Mouse (Mus musculus): ENCODE measurements around the gene Ubl3. TPM values are rescaled to one million over a fixed set of nuclear protein-coding genes. Genes with fewer than 3 reads are reported as not detected.

Ubl3 gene
- polyA plus RNA-seq, 1 experiment from 2014 or later, result 76.6 TPM

DNA sequence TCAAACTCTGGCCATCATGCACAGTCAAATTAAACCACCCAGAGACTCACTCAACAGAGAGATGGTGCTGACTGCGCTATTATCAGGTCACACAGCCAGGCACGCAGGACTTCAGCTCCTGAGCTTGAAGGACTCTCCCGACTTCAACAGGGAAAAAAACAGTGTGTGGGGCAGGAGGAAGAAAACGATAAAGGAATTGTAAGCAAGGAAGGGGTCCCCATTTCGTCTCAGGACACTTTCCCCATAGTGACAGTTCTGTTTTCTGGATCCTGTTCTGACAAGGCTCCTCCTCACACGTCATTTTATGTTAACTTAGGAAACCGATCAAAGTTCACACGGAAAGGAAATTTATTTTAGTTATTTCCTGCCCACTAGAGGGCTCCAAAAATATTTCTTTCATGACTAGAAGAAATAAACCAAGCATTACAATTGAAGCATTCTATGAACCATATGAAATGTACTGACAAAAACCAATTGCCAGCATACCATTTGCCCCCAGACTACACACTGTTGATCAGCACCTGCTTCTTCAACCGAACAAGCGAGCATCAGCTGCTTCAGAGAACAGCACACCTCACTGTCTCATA is 4.6 kb downstream of the Ubl3 start:
- H3K4me1 ChIP-seq (replicated peaks; ENCODE audit: control insufficient read depth, insufficient read depth, low read length), result peaks cover 7% of the 10 kb centered on the region
- H3K9me3 ChIP-seq (ENCODE audit: control insufficient read depth, low read length), result no peaks in the 10 kb centered on the region
- no peaks in the 10 kb centered on the region for H3K27me3 ChIP-seq (ENCODE audit: control insufficient read depth, insufficient read depth, low read length)
- DNase-seq (ENCODE audit: low spot score) (peak; percentile 39), ATAC-seq (ENCODE audit: low FRiP score) (no peak)
- H3K36me3 ChIP-seq (ENCODE audit: control insufficient read depth, insufficient read depth, low read length), result no peaks in the 10 kb centered on the region
- H3K4me2 ChIP-seq (replicated peaks; ENCODE audit: low read depth, low read length), result no peak overlapping the region
- H3K4me3 ChIP-seq (ENCODE audit: low read depth, low read length), result no peak overlapping the region
- no peak overlapping the region for H3K27ac ChIP-seq (ENCODE audit: low read depth, low read length)
- WGBS, result 53% methylated on average over 10 of the region's 10 CpGs
- no peak overlapping the region for H3K9ac ChIP-seq (ENCODE audit: low read depth, low read length)

DNA sequence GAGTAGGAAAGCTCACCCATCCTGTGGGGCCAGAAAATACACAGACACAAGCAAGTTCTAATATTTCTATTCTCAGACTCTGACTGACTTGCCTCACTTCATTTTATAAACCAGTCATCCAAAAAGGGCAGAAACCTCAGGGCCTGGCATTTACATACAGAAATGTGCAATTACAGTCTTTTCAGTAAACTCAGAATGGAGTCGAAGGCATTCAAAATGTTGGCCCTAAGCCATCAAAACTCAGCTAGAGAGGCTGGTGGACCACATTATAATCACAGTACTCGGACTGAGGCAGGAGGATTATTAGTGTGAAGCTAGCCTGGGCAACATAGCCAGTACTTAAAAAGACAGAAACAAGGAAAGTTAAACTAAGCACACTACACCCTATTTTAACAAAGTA is 5.6 kb downstream of the Ubl3 start:
- ATAC-seq (ENCODE audit: low FRiP score), result no peak
- Histone ChIP-seq H3K36me3 (ENCODE audit: control insufficient read depth, insufficient read depth, low read length) (no peaks in the 10 kb centered on the region), H3K27ac (ENCODE audit: low read depth, low read length) (no peak overlapping the region), H3K9ac (ENCODE audit: low read depth, low read length) (no peak overlapping the region), H3K4me2 (replicated peaks; ENCODE audit: low read depth, low read length) (no peak overlapping the region), H3K4me3 (ENCODE audit: low read depth, low read length) (no peak overlapping the region), H3K9me3 (ENCODE audit: control insufficient read depth, low read length) (no peaks in the 10 kb centered on the region), H3K27me3 (ENCODE audit: control insufficient read depth, insufficient read depth, low read length) (no peaks in the 10 kb centered on the region), H3K4me1 (replicated peaks; ENCODE audit: control insufficient read depth, insufficient read depth, low read length) (peaks cover 7% of the 10 kb centered on the region)
- no peak for DNase-seq (ENCODE audit: low spot score)
- 75% methylated on average over 2 of the region's 2 CpGs for WGBS

DNA sequence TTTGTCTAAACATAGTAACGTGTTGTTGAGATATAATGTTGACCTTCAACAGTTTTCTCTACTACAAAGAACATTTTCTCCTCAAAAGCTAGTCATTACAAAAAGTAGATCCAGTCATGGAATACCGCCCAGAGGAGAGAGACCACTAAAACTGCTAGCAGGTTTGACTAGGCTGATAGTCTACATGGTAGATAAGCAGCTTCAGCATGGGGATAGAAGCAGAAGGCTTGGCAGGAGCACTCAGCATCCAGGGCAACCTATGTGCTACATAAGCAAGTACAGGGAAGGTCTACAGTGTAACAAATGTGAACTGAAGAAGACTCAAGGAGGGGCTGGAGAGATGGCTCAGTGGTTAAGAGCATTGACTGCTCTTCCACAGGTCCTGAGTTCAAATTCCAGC is 7.9 kb downstream of the Ubl3 start:
- Histone ChIP-seq H3K27ac (ENCODE audit: low read depth, low read length) (no peak overlapping the region), H3K36me3 (ENCODE audit: control insufficient read depth, insufficient read depth, low read length) (no peaks in the 10 kb centered on the region), H3K4me1 (replicated peaks; ENCODE audit: control insufficient read depth, insufficient read depth, low read length) (peaks cover 4% of the 10 kb centered on the region), H3K27me3 (ENCODE audit: control insufficient read depth, insufficient read depth, low read length) (no peaks in the 10 kb centered on the region), H3K4me2 (replicated peaks; ENCODE audit: low read depth, low read length) (no peak overlapping the region), H3K4me3 (ENCODE audit: low read depth, low read length) (no peak overlapping the region), H3K9me3 (ENCODE audit: control insufficient read depth, low read length) (no peaks in the 10 kb centered on the region), H3K9ac (ENCODE audit: low read depth, low read length) (no peak overlapping the region)
- DNase-seq (ENCODE audit: low spot score), result no peak
- 98% methylated on average over 2 of the region's 2 CpGs for WGBS
- no peak for ATAC-seq (ENCODE audit: low FRiP score)

DNA sequence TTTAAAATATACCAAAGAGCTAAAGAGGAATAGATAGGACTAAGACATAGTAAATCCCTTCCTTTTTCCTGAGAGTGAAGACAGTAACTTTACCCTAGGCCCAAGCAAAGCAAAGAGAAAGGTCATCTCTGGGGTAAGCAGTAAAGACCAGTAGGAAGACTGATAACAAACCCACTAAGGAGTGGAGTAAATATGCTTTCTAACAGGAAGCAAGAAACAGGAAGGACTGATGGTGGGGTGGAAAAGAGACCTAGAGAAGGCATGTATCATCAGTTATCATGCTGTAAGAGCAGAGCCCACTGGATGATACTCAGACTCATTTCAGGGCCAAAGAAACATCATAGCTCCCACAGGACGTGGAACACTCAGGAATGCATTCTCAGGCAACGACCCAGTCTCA is 10.4 kb downstream of the Ubl3 start:
- Histone ChIP-seq H3K27ac (ENCODE audit: low read depth, low read length) (no peak overlapping the region), H3K36me3 (ENCODE audit: control insufficient read depth, insufficient read depth, low read length) (no peaks in the 10 kb centered on the region)
- WGBS, result 56% methylated on average over 2 of the region's 2 CpGs

DNA sequence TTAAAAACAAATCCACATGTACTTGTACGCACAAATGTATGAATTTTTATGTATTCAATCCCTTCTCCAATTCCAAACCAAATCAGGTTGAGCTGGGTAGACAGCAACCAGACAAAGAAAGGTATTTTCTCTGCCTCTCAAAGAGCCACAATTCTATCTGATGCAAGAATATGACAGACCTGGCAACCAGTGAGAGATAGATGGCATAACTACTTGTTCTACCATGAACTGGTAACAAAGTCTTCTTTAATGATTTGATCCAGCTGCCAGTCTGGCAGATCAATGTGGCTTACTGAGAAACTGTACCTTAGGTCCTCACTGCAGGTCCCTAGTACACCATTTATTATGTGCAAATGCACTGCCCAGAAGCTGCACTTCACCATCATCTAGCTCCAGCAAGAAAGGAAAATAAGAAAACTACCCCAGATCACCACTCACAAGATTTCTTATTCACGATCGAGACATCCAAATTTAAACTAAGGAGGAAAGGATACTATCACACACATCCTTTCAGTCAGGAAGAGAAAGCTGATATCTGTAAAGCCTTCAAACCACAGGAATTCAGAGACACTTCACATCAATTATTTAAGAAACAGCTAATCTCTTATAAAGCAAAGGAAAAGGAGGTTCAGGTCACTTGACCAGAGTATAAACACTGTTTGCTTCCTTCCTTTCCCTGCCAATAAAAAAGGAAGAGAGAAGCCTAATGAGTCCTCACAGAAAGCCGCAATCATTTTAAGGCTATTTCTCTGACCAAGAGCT is 16.7 kb downstream of the Ubl3 start:
- H3K4me1 ChIP-seq (replicated peaks; ENCODE audit: control insufficient read depth, insufficient read depth, low read length), result 0 out of 2 replicates have a peak, but pooled peaks cover 2% of the 10 kb centered on the region
- H3K4me2 ChIP-seq (replicated peaks; ENCODE audit: low read depth, low read length), result no peak overlapping the region
- no peaks in the 10 kb centered on the region for H3K9me3 ChIP-seq (ENCODE audit: control insufficient read depth, low read length)
- no peak overlapping the region for H3K9ac ChIP-seq (ENCODE audit: low read depth, low read length)
- H3K27ac ChIP-seq (ENCODE audit: low read depth, low read length), result no peak overlapping the region
- H3K36me3 ChIP-seq (ENCODE audit: control insufficient read depth, insufficient read depth, low read length), result no peaks in the 10 kb centered on the region
- WGBS, result 86% methylated on average over 4 of the region's 4 CpGs
- no peak for DNase-seq (ENCODE audit: low spot score)
- no peaks in the 10 kb centered on the region for H3K27me3 ChIP-seq (ENCODE audit: control insufficient read depth, insufficient read depth, low read length)
- no peak overlapping the region for H3K4me3 ChIP-seq (ENCODE audit: low read depth, low read length)
- no peak for ATAC-seq (ENCODE audit: low FRiP score)

More for the DNA sequence above, 10.4 kb downstream of the Ubl3 start:
- Histone ChIP-seq H3K4me2 (replicated peaks; ENCODE audit: low read depth, low read length) (no peak overlapping the region), H3K9ac (ENCODE audit: low read depth, low read length) (no peak overlapping the region), H3K4me1 (replicated peaks; ENCODE audit: control insufficient read depth, insufficient read depth, low read length) (no peaks in the 10 kb centered on the region), H3K27me3 (ENCODE audit: control insufficient read depth, insufficient read depth, low read length) (no peaks in the 10 kb centered on the region), H3K9me3 (ENCODE audit: control insufficient read depth, low read length) (no peaks in the 10 kb centered on the region), H3K4me3 (ENCODE audit: low read depth, low read length) (no peak overlapping the region)
- DNase-seq (ENCODE audit: low spot score), result no peak
- ATAC-seq (ENCODE audit: low FRiP score), result no peak

DNA sequence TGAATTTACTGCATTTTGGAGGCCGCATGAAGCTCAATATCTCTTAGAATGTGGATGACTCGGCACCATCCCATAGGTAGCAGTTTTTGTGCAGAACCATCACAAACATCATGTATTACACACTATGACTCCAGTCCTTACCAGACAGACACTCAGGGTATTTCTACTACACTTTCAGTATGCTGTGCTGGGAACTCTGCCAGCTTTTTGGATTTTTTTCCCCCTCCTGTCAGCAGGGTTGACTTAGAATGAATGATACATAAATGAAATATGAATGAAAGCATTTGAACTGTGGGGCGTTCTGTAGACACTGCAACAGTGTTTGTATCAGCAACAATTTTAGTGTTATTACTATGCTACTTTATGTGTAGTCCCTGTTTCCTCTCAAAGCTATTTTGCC is 17.9 kb downstream of the Ubl3 start:
- Histone ChIP-seq H3K9ac (ENCODE audit: low read depth, low read length) (no peak overlapping the region), H3K27me3 (ENCODE audit: control insufficient read depth, insufficient read depth, low read length) (no peaks in the 10 kb centered on the region), H3K9me3 (ENCODE audit: control insufficient read depth, low read length) (no peaks in the 10 kb centered on the region), H3K4me2 (replicated peaks; ENCODE audit: low read depth, low read length) (no peak overlapping the region), H3K36me3 (ENCODE audit: control insufficient read depth, insufficient read depth, low read length) (no peaks in the 10 kb centered on the region), H3K4me1 (replicated peaks; ENCODE audit: control insufficient read depth, insufficient read depth, low read length) (0 out of 2 replicates have a peak, but pooled peaks cover 2% of the 10 kb centered on the region), H3K4me3 (ENCODE audit: low read depth, low read length) (no peak overlapping the region), H3K27ac (ENCODE audit: low read depth, low read length) (no peak overlapping the region)
- ATAC-seq (ENCODE audit: low FRiP score) (no peak), DNase-seq (ENCODE audit: low spot score) (no peak)
- 91% methylated on average over 3 of the region's 3 CpGs for WGBS

DNA sequence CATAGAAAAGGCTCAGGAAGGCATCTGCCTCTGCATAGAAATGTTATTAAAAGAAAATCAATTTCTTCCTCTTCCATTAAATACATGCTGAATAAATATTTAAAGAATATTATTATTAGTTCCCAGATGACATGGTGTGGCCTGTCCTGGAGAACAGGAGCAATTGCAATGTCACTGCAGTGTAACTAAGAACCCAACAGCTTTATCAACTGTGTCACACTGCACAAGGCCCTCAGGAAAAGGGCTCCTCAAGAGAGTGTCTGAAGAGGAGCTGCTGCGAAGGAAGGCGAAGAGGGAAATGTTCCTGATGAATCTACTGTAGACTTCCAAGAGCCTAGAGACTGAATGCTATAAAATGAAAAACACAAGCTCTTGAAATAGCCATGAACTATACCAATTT is 18.7 kb downstream of the Ubl3 start:
- WGBS, result 94% methylated on average over 2 of the region's 2 CpGs
- ATAC-seq (ENCODE audit: low FRiP score) (no peak), DNase-seq (ENCODE audit: low spot score) (no peak)

DNA sequence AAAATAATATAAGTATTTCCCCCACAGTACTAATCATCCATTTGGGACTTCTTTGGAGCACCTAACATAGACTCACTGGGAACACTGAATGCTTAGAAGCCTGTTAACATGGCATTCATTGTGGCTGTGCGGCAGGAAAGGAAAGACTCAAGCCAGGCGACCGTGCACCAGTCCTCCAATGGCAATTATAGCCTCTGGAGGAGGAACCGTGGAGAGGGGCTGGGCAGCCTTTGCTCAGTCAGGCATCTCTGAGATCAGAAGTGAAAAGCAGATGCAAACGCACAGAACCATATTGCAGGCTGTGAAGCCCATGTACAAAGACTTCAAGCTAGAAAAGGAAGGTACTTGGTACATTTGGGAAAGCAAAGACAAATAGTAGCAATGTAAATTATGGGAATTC is 20.4 kb downstream of the Ubl3 start:
- DNase-seq (ENCODE audit: low spot score) (peak; percentile 21), ATAC-seq (ENCODE audit: low FRiP score) (no peak)
- 25% methylated on average over 5 of the region's 5 CpGs for WGBS
- Histone ChIP-seq H3K4me3 (ENCODE audit: low read depth, low read length) (no peak overlapping the region), H3K4me1 (replicated peaks; ENCODE audit: control insufficient read depth, insufficient read depth, low read length) (0 out of 2 replicates have a peak, but pooled peaks cover 2% of the 10 kb centered on the region), H3K9me3 (ENCODE audit: control insufficient read depth, low read length) (no peaks in the 10 kb centered on the region), H3K27me3 (ENCODE audit: control insufficient read depth, insufficient read depth, low read length) (no peaks in the 10 kb centered on the region), H3K27ac (ENCODE audit: low read depth, low read length) (no peak overlapping the region), H3K9ac (ENCODE audit: low read depth, low read length) (no peak overlapping the region), H3K36me3 (ENCODE audit: control insufficient read depth, insufficient read depth, low read length) (no peaks in the 10 kb centered on the region), H3K4me2 (replicated peaks; ENCODE audit: low read depth, low read length) (no peak overlapping the region)

More for the DNA sequence above, 18.7 kb downstream of the Ubl3 start:
- Histone ChIP-seq H3K9me3 (ENCODE audit: control insufficient read depth, low read length) (no peaks in the 10 kb centered on the region), H3K36me3 (ENCODE audit: control insufficient read depth, insufficient read depth, low read length) (no peaks in the 10 kb centered on the region), H3K27ac (ENCODE audit: low read depth, low read length) (no peak overlapping the region), H3K4me3 (ENCODE audit: low read depth, low read length) (no peak overlapping the region), H3K9ac (ENCODE audit: low read depth, low read length) (no peak overlapping the region), H3K4me1 (replicated peaks; ENCODE audit: control insufficient read depth, insufficient read depth, low read length) (0 out of 2 replicates have a peak, but pooled peaks cover 2% of the 10 kb centered on the region), H3K4me2 (replicated peaks; ENCODE audit: low read depth, low read length) (no peak overlapping the region), H3K27me3 (ENCODE audit: control insufficient read depth, insufficient read depth, low read length) (no peaks in the 10 kb centered on the region)

DNA sequence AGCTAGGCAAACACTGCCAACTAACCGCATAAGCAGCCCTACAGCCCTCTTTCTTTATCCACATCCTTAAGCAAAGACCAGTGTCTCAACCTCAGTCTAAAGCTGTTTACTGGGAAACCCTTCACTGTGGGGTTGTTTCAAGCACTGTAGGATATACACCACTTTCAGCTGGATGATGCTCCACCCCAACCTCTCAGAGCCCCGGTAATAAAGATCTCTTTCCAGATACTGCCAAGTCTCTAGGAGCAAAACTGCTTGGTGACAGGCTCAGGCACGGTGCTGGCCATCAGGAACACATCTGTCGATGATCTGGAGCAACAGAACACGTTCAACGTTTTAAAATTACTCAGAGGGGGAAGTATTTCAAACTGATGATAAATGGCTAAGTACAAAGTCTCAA is 25.0 kb downstream of the Ubl3 start:
- no peaks in the 10 kb centered on the region for H3K27me3 ChIP-seq (ENCODE audit: control insufficient read depth, insufficient read depth, low read length)
- H3K9ac ChIP-seq (ENCODE audit: low read depth, low read length), result no peak overlapping the region
- ATAC-seq (ENCODE audit: low FRiP score) (no peak), DNase-seq (ENCODE audit: low spot score) (no peak)
- no peaks in the 10 kb centered on the region for H3K36me3 ChIP-seq (ENCODE audit: control insufficient read depth, insufficient read depth, low read length)
- no peaks in the 10 kb centered on the region for H3K9me3 ChIP-seq (ENCODE audit: control insufficient read depth, low read length)
- no peak overlapping the region for H3K27ac ChIP-seq (ENCODE audit: low read depth, low read length)
- no peak overlapping the region for H3K4me3 ChIP-seq (ENCODE audit: low read depth, low read length)
- WGBS, result 77% methylated on average over 6 of the region's 6 CpGs
- no peak overlapping the region for H3K4me2 ChIP-seq (replicated peaks; ENCODE audit: low read depth, low read length)
- no peaks in the 10 kb centered on the region for H3K4me1 ChIP-seq (replicated peaks; ENCODE audit: control insufficient read depth, insufficient read depth, low read length)

Data from hindbrain, embryonic 11.5 days (tissue).